Mouse (Mus musculus): ENCODE data around the gene Axin2.

DNA sequence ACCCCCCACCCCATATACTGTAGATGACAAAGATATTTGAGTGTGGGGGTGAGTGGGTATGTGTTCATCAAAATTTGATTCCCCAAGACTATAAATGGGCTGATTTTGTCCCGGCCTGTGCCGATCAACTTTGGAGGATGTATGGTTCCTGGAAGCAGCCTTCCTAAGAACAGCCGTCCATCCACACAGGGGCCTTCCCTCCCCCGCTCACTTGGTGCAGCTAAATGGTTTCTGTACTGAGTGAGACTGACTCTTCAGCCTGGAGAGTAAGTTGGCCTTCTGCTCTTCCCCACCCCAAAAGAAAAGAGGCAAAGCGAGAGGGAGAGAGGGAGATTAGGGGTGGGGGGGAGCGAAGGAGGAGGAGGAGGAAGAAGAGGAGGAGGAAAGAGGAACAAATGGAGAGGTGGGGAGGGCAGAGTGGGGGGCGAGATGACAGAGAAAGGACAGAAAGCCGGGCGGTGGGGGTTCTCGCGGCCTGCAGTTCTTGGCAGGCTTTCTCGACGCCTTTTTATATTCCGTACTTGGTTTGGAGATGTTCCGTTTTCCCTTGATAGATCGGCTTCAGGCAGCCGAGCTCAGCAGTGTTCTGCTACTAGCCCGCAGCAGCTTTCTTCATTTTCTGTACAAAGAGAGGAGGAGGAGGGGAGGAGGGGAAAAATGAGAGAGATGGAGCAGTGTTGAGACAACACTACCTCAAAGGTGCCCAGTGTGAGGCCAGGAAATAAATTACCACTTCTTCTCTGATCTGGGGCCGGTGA, 20.7 kb downstream of the Axin2 start:
- TF ChIP-seq CTCF (IDR thresholded peaks at IDR 0.05; ENCODE audit: low read depth) (no peak), EP300 (IDR thresholded peaks at IDR 0.05; ENCODE audit: low read depth) (no peak)

Data from heart, postnatal 0 days (tissue).